Mouse (Mus musculus) embryonic facial prominence, embryonic 14.5 days (tissue): Measurements from ENCODE around the gene Mei1. TPM values are rescaled to one million over a fixed set of nuclear protein-coding genes. Genes with fewer than 3 reads are reported as not detected.

Source experiments
- ATAC-seq: fragments of 200-750 bp; cut with Nextera tagmentation; 2 replicates; pipeline ENCODE4 v1.8.0; 2017; ENCODE audit warnings: low read depth, moderate number of reproducible peaks, moderate TSS enrichment
- DNase-seq: peaks from one replicate; pipeline ENCODE4 v3.0.0-alpha.2; 2015; ENCODE audit warnings: low spot score
- H3K27ac ChIP-seq: fragments of 300-500 bp; sonication (generic); replicated peaks from 2 replicates; pipeline ENCODE4 v1.5.1; 2014; ENCODE audit warnings: low read depth, mild to moderate bottlenecking, low read length, moderate library complexity
- H3K27me3 ChIP-seq: fragments of 300-500 bp; sonication (generic); replicated peaks from 2 replicates; pipeline ENCODE4 v1.6.1; 2014; ENCODE audit warnings: low read length; ENCODE audit not compliant: control insufficient read depth, insufficient read depth
- H3K36me3 ChIP-seq: fragments of 300-500 bp; sonication (generic); 2 replicates; pipeline ENCODE4 v1.6.1; 2014; ENCODE audit warnings: low read length, mixed read lengths; ENCODE audit not compliant: control insufficient read depth, insufficient read depth
- H3K4me1 ChIP-seq: fragments of 300-500 bp; sonication (generic); 2 replicates; pipeline ENCODE4 v1.6.1; 2014; ENCODE audit warnings: antibody characterized with exemption, low read length; ENCODE audit not compliant: control insufficient read depth, insufficient read depth
- H3K4me2 ChIP-seq: fragments of 300-500 bp; sonication (generic); 2 replicates; pipeline ENCODE4 v1.6.1; 2014; ENCODE audit warnings: low read depth, mild to moderate bottlenecking, low read length, moderate library complexity, mixed read lengths
- H3K4me3 ChIP-seq: fragments of 300-500 bp; sonication (generic); 2 replicates; pipeline ENCODE4 v1.5.1; 2014; ENCODE audit warnings: low read depth, mild to moderate bottlenecking, low read length
- H3K9ac ChIP-seq: fragments of 300-500 bp; sonication (generic); 2 replicates; pipeline ENCODE4 v1.6.1; 2014; ENCODE audit warnings: low read depth, mild to moderate bottlenecking, low read length, moderate library complexity, mixed read lengths
- H3K9me3 ChIP-seq: fragments of 300-500 bp; sonication (generic); 2 replicates; pipeline ENCODE4 v1.6.1; 2016; ENCODE audit warnings: low read length; ENCODE audit not compliant: control insufficient read depth
- WGBS: fragments of 180-500 bp; shearing (Covaris S2); extraction: QIAGEN DNeasy Blood & Tissue Kit; methylation state at CpG from one replicate; pipeline ENCODE4 v1.1.7; 2014; 5-methylcytosine and 5-hydroxymethylcytosine counted together
- polyA plus RNA-seq: library from polyadenylated mRNA; unstranded; fragments of >200 nt; fragmentation: Nextera tagmentation; extraction: Ambion mirVana; gene quantifications from 2 replicates; pipeline ENCODE4 v1.2.1, GENCODE M21; 2014

Mei1 gene
- polyA plus RNA-seq, 1 experiment from 2014 or later = not detected

GRCm38 (mm10) chr15:82169671-82170070 is 99.9 kb downstream of the Mei1 start:
- Histone ChIP-seq H3K27me3 (no peaks in the 10 kb centered on the region), H3K4me1 (peaks cover 21% of the 10 kb centered on the region), H3K27ac (no peak overlapping the region), H3K9me3 (no peaks in the 10 kb centered on the region), H3K4me2 (no peak overlapping the region), H3K4me3 (no peak overlapping the region), H3K9ac (no peak overlapping the region), H3K36me3 (peaks cover 54% of the 10 kb centered on the region)
- ATAC-seq (no peak), DNase-seq (no peak)
- WGBS = 74% methylated on average over 5 of the region's 5 CpGs

GRCm38 (mm10) chr15:82170437-82171377 is 100.9 kb downstream of the Mei1 start:
- no peaks in the 10 kb centered on the region for H3K9me3 ChIP-seq
- H3K4me2 ChIP-seq = no peak overlapping the region
- no peaks in the 10 kb centered on the region for H3K27me3 ChIP-seq
- H3K4me3 ChIP-seq = no peak overlapping the region
- H3K36me3 ChIP-seq = peaks cover 65% of the 10 kb centered on the region
- ATAC-seq (no peak), DNase-seq (no peak)
- 86% methylated on average over 36 of the region's 36 CpGs for WGBS
- H3K27ac ChIP-seq = no peak overlapping the region
- peaks cover 21% of the 10 kb centered on the region; the same call in 1 of the 2 replicates for H3K4me1 ChIP-seq
- no peak overlapping the region for H3K9ac ChIP-seq

- 0 out of 2 replicates have a peak, but pooled peaks cover 5% of the 10 kb centered on the region for H3K4me1 ChIP-seq
- no peak for ATAC-seq
- no peaks in the 10 kb centered on the region for H3K27me3 ChIP-seq
- H3K9me3 ChIP-seq = no peaks in the 10 kb centered on the region
- WGBS = 84% methylated on average over 8 of the region's 8 CpGs
- H3K9ac ChIP-seq = no peak overlapping the region
- H3K4me3 ChIP-seq = no peak overlapping the region
- no peak overlapping the region for H3K4me2 ChIP-seq
- DNase-seq = no peak
- peaks cover 84% of the 10 kb centered on the region for H3K36me3 ChIP-seq
- no peak overlapping the region for H3K27ac ChIP-seq
Measured at GRCm38 (mm10) chr15:82172648-82173047, 102.9 kb downstream of the Mei1 start.

GRCm38 (mm10) chr15:82175091-82175490 is 105.3 kb downstream of the Mei1 start:
- WGBS = 93% methylated on average over 9 of the region's 9 CpGs

More at GRCm38 (mm10) chr15:82175091-82175490, 105.3 kb downstream of the Mei1 start:
- Histone ChIP-seq H3K4me2 (no peak overlapping the region), H3K27ac (no peak overlapping the region), H3K4me1 (no peaks in the 10 kb centered on the region), H3K4me3 (no peak overlapping the region), H3K9ac (no peak overlapping the region), H3K27me3 (no peaks in the 10 kb centered on the region), H3K9me3 (no peaks in the 10 kb centered on the region), H3K36me3 (peaks cover 99% of the 10 kb centered on the region)
- ATAC-seq (no peak), DNase-seq (no peak)

Other genes starting within 250 kb of the Mei1 start
- 23.0 and 26.8 TPM in 2 replicates for gene Tob2, start 211.2 kb upstream of the Mei1 start, polyA plus RNA-seq
- 138 and 146 TPM in 2 replicates for gene Phf5a, start 198.1 kb upstream of the Mei1 start, polyA plus RNA-seq
- 160 and 165 TPM in 2 replicates for gene Aco2, start 197.7 kb upstream of the Mei1 start, polyA plus RNA-seq
- 70.4 and 72.6 TPM in 2 replicates for gene Polr3h, start 143.8 kb upstream of the Mei1 start, polyA plus RNA-seq
- 20.2 and 20.9 TPM in 2 replicates for gene Csdc2, start 133.2 kb upstream of the Mei1 start, polyA plus RNA-seq
- gene Pmm1, start 109.1 kb upstream of the Mei1 start, polyA plus RNA-seq = 43.0 and 43.5 TPM in 2 replicates
- not detected in 2 replicates for gene 1700029P11Rik, start 89.5 kb upstream of the Mei1 start, polyA plus RNA-seq
- 68.4 and 68.8 TPM in 2 replicates for gene Xrcc6, start 82.2 kb upstream of the Mei1 start, polyA plus RNA-seq
- 27.2 and 27.7 TPM in 2 replicates for gene Desi1, start 36.1 kb upstream of the Mei1 start, polyA plus RNA-seq
- 262 and 292 TPM in 2 replicates for gene Snu13, start 22.4 kb upstream of the Mei1 start, polyA plus RNA-seq
- gene 4930407I10Rik, start 10.8 kb upstream of the Mei1 start, polyA plus RNA-seq = not detected in 2 replicates
- gene Ccdc134, start 57.9 kb downstream of the Mei1 start, polyA plus RNA-seq = 29.6 and 30.2 TPM in 2 replicates
- gene Srebf2, start 77.2 kb downstream of the Mei1 start, polyA plus RNA-seq = 99.2 and 123 TPM in 2 replicates
- gene Shisa8, start 142.8 kb downstream of the Mei1 start, polyA plus RNA-seq = 0.93 and 1.4 TPM in 2 replicates
- gene Tnfrsf13c, start 154.4 kb downstream of the Mei1 start, polyA plus RNA-seq = 0.17 and 0.40 TPM in 2 replicates
- gene Cenpm, start 174.8 kb downstream of the Mei1 start, polyA plus RNA-seq = 51.7 and 63.5 TPM in 2 replicates
- gene 1500009C09Rik, start 182.4 kb downstream of the Mei1 start, polyA plus RNA-seq = 0.25 TPM in 1 of 2 replicates, not detected in the other
- gene Sept3, start 204.9 kb downstream of the Mei1 start, polyA plus RNA-seq = 13.7 and 16.7 TPM in 2 replicates
- gene Wbp2nl, start 229.0 kb downstream of the Mei1 start, polyA plus RNA-seq = 0.20 TPM in 1 of 2 replicates, not detected in the other